Mouse (Mus musculus) NIH3T3 (cell line): ENCODE results near the gene Nol4l.

ENCODE experiments used
- DNase-seq: peaks from one replicate; pipeline ENCODE4 v3.0.0-alpha.2; 2012; ENCODE audit warnings: low read depth

Nol4l gene

GRCm38 (mm10) chr2:153483118-153483983 lies 46.4 kb downstream of the Nol4l start:
- DNase-seq = peak; percentile 56

DNA sequence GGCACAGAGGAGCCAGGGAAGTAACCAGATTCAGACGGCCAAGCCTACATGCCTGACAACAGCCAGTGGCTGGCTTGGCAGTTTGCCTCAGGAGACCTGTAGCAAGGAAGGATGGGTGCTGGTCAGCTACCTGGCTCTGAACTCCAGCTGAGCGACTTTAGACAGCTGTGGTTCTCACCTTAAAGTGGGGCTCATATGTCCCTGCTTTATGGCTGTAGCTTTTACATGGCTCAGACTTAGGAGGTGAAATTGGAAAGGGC lies 48.0 kb downstream of the Nol4l start:
- no peak for DNase-seq

- DNase-seq = no peak
Observed at GRCm38 (mm10) chr2:153481108-153481860, 48.5 kb downstream of the Nol4l start.

DNA sequence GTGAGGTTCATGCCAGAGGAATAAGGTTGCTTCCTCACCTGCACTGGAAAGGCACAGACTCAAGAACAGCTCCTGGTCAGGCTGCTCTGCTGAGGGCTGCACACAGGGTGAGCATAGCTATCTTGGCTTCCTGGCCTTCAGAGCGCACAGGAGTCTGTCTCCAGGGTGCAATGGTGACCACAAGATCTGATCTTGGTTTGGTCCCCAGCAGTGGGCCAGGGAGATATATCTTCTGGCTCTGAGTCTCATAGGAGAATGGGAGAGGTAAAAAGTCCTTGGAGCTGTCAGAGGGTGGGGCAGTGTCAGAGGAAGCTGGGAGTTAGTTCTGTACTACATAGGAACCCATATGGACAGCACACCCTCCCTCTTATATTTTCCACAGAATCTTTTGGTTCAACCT lies 50.3 kb downstream of the Nol4l start:
- DNase-seq = no peak

DNA sequence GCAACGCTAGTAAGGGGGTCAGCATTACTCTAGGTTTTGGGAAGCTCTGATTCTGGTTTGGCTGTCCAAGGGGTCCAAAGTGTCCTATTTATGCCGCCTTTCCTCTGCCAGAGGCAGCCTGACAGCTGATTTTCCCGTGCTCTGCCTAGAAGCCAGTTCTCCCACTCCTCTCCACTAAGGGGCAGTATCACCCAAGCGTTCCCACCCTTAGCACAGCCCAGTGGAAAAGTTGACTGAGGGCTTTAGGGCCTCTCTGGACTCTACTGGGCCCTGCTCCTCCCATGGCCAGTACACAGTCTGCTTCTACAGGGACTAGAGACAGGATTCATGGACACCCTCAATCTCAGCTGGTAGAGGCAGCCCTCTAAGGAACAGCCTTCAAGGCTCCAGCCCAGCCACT lies 51.2 kb downstream of the Nol4l start:
- peak; percentile 81 for DNase-seq

GRCm38 (mm10) chr2:153475114-153476112 lies 54.4 kb downstream of the Nol4l start:
- DNase-seq = peak; percentile 32

DNA sequence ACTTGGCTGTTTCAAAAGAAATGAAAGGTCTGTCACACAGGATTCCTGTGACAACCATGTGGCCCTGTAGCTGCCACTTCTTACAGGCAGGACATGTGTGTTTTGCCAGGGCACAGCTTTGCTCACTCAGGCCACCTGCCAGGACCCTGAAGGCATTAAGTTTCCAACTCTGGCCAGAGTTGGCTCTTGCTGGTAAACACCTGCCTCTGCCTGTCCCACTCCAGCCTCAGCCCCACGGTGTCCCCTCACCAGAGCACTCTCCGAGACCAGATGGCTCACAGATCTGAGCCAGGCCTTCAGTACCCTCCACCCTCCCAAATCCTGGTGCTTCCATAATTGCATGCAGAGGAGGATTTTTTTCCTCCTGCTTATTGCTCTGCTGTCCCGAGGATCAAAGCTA lies 58.8 kb downstream of the Nol4l start:
- no peak for DNase-seq

- no peak for DNase-seq
Observed at GRCm38 (mm10) chr2:153469764-153470163, 60.0 kb downstream of the Nol4l start.

DNA sequence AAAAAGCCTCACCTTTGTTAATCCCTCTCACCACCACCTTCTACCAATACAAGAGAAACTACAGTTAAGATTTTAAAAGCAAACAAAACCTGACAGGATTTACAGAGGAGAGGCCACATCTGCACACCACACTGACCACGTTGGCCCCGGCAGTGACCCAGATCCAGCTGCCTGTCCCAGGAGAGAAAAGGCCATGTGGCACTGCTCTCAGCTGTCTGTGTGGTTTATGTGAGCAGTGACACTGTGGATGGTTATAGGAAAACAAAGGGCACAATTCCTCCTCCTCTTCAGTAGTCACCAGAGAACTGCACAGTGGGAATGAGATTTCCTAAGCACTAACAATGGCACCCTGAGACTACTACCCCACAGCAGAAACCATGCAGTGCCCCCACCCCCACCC lies 60.5 kb downstream of the Nol4l start:
- DNase-seq = no peak

GRCm38 (mm10) chr2:153467372-153467771 lies 62.4 kb downstream of the Nol4l start:
- DNase-seq = no peak

DNA sequence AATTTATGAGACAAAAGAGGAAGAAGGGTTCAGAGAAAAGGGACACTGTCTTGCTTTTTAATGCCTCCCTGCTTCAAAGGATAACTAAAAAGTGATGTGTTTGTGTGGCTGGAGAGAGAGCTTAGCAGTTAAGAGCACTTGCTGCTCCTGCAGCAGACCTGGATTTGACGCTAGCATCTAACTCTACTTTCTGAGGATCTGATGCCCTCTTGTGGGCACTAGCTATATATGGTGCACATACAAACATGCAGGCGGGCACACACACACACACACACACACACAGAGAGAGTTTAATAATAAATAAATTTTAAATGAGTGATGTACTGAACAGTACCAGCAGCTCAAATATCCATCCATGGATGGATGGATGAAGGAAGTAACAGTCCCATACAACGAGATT lies 66.5 kb downstream of the Nol4l start:
- DNase-seq = peak; percentile 24

- no peak for DNase-seq
Observed at GRCm38 (mm10) chr2:153458022-153458441, 71.7 kb downstream of the Nol4l start.

GRCm38 (mm10) chr2:153457467-153457866 lies 72.3 kb downstream of the Nol4l start:
- no peak for DNase-seq

- DNase-seq = no peak
Observed at GRCm38 (mm10) chr2:153454841-153455506, 74.8 kb downstream of the Nol4l start.

DNA sequence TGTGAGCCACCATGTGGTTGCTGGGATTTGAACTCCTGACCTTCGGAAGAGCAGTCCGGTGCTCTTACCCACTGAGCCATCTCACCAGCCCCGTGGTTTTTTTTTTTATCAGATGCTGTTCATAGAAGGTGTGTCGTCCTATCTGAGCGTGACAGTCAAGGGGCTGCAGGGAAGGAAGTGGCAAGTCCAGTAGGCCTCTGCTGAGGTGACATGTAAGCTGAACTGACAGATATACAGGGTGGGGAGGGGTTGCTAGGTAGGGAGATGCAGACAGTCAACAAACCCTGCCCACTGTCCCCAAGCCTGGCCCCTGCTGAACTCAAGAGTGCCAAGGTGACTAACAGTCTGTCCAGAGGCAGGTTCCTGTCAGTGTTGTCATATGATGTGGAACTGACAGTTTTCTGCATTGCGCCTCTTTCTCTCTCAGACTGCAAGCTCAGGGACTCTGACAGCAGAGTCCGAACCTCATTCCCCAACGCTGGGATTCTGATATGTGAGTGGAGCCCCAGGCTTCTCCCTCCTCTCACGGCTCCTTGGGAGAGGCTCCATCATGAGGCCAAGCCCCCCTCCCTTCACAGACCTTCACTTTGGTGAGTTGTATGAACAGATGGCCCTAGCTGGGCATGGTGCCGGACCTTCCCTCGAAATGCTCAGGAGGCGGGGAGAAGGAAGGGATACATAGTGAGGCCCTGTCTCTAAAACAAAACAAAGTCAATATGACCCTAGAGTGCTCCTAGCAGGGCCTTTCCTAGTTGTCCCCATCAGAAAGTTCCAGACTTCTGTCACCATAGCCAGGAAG lies 75.6 kb downstream of the Nol4l start:
- DNase-seq = no peak

- no peak for DNase-seq
Observed at GRCm38 (mm10) chr2:153448519-153448918, 81.3 kb downstream of the Nol4l start.

DNA sequence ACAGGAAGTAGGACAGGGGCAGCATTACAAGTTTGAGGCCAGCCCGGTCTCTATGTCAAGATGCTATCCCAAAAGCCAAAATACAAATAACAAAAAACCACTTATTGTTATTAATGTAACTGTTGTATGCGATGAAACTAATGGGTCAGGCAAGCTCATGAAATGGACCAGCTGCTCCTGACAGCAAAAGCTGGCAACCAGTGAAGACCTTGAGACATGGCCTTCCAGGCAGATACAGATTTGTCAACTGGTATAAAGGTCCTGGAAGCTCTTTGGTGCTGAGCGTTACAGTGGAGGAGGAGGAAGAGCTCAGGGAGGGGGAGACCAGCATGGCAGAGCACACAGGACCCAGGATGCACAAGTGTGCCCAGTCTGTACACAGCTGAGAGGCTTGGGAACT lies 82.1 kb downstream of the Nol4l start:
- DNase-seq = no peak

DNA sequence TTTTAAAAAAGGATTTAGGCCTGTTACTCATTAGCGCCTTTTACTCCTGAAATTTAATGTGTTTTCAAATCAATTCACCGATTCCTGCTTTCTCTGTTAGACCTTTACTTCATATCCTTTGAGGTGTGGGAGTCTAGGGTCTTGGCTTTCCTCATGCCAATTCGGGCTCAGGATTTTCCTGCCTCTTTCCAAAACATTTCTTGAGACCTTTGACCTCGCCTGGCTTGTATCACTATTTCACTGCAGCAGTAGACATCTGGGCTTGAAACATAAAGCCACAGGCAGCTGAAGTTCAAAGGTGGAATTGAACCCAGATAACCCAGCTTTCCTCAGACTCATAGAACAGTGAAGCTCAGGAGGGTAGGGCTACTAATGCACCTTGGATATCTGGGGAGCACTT lies 83.3 kb downstream of the Nol4l start:
- DNase-seq = peak; percentile 8

DNA sequence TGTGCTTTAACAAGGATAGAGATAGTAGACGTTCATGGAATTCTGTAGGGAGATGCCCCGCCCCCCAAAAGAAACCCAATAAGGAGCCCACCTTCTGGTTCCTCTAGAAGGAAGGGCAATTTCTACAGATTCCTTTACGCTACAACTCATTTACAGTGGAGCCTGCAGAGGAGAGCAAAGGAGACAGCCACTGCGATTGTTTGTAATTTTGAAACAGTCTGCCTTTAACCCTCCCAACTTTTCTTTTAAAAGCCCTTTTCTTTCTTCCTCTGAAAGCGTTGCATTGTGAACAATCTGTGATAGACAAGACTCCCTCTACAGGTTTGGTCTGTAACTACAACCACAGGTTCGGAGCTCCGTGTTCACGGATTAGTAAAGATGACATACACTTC lies 83.8 kb downstream of the Nol4l start:
- DNase-seq = peak; percentile 80

- no peak for DNase-seq
Observed at GRCm38 (mm10) chr2:153445137-153446016, 84.4 kb downstream of the Nol4l start.
